Comparison of ENCODE assay signal across 8 mouse cellular contexts in the genomic region with DNA sequence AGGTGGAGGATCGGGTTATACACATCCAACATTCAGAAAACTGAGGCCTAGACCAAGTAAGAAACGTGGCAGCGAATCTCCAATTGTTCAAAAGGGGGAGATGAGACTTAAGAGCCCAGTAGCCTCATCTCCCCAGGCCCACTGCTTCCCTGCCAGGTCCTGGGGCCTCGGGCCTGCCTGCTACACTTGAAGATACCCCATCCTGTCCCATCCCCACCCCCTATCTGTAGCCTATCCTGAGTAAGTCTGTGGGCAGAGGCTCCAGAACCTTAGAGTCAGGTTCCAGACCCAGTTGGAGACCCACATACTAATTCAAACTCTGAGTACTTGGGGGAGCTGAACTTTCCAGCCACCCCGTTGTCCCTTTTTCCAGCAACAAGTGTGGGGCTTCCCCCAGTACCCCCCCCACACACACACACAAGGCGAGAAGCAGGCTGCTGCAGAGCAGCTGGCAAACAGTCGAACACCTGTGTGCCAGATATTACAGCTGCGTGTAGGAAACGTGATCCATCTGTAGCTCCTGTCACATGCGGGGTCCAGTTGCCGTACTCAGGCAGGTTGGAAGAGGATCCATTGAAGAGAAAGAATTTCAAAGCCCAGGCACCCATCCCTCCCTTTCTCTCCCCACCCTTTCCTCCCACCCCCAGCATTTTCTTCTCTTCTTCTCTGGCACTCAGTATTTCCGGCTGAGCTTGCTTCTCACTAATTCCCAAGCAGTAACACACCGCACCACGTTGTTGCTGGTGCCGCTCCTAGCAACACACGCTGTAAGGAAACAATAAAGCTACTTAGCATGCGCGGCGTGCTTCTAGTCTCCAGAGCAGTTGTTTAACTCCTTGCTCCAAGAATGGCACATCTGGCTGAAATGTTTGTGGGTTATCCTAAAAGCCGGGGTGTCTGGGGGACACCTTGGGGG.
A peak's percentile ranks its signal among the peaks of the same experiment; 100 is the strongest.
DNase-seq lines count a peak whose midpoint lies in the region; ATAC-seq and TF ChIP-seq lines count a peak whose summit lies in the region.

No protein-coding gene starts in this region.

- no peaks in the 10 kb centered on the region for H3K36me3 ChIP-seq in embryonic facial prominence, embryonic 10.5 days (replicated peaks)
- no peaks in the 10 kb centered on the region for H3K36me3 ChIP-seq in intestine, postnatal 0 days (ENCODE audit: control insufficient read depth, insufficient read depth)

- WGBS in embryonic facial prominence, embryonic 10.5 days = 36% methylated on average over 20 of the region's 20 CpGs
- WGBS in intestine, postnatal 0 days = 49% methylated on average over 20 of the region's 20 CpGs

- H3K27ac ChIP-seq in embryonic facial prominence, embryonic 10.5 days (replicated peaks) = peak overlapping the region; percentile 70
- H3K27ac ChIP-seq in intestine, postnatal 0 days (ENCODE audit: low read depth, low read length) = no peak overlapping the region

- H3K4me2 ChIP-seq in intestine, postnatal 0 days (replicated peaks; ENCODE audit: low read depth) = peak overlapping the region; percentile 21; the same call in 1 of the 2 replicates

- H3K9ac ChIP-seq in intestine, postnatal 0 days (ENCODE audit: low read depth, low read length) = no peak overlapping the region

- ATAC-seq in intestine, postnatal 0 days = no peak
- ATAC-seq in megakaryocyte progenitor cell, adult 5-6 weeks (replicated peaks; ENCODE audit: poor library complexity) = no peak

- TF ChIP-seq CTCF in intestine, postnatal 0 days (IDR thresholded peaks at IDR 0.05; ENCODE audit: low read depth) = no peak

- intact Hi-C loops in gastrocnemius, postnatal 14 days (cut with DNase I; ENCODE audit: low total_unique reads) = no loop called here

- H3K27me3 ChIP-seq in embryonic facial prominence, embryonic 10.5 days (replicated peaks; ENCODE audit: low read depth, poor library complexity, severe bottlenecking) = no peaks in the 10 kb centered on the region; the same call in 1 of the 2 replicates
- no peaks in the 10 kb centered on the region for H3K27me3 ChIP-seq in intestine, postnatal 0 days (replicated peaks; ENCODE audit: control insufficient read depth, insufficient read depth, low read length)

- no peaks in the 10 kb centered on the region for H3K9me3 ChIP-seq in embryonic facial prominence, embryonic 10.5 days
- no peaks in the 10 kb centered on the region for H3K9me3 ChIP-seq in intestine, postnatal 0 days (ENCODE audit: control insufficient read depth)

- H3K4me1 ChIP-seq in embryonic facial prominence, embryonic 10.5 days = peaks cover 51% of the 10 kb centered on the region
- H3K4me1 ChIP-seq in intestine, postnatal 0 days (replicated peaks; ENCODE audit: control insufficient read depth, insufficient read depth, low read length) = peaks cover 6% of the 10 kb centered on the region; the same call in 1 of the 2 replicates

- peak; percentile 44 for DNase-seq in gastrocnemius, postnatal 14 days
- DNase-seq in gastrocnemius, adult 8-10 months (ENCODE audit: low spot score in 2 of 2) = no peak
- peak; percentile 64 for DNase-seq in embryonic facial prominence, embryonic 10.5 days (ENCODE audit: low spot score)
- DNase-seq in retina, postnatal 1 day = peak; percentile 74
- no peak for DNase-seq in urinary bladder, postnatal 14 days (ENCODE audit: low spot score)
- DNase-seq in testis, postnatal 10 days (ENCODE audit: low spot score) = no peak

- peak overlapping the region; percentile 36; the same call in 1 of the 2 replicates for H3K4me3 ChIP-seq in embryonic facial prominence, embryonic 10.5 days
- no peak overlapping the region for H3K4me3 ChIP-seq in intestine, postnatal 0 days (ENCODE audit: low read depth, low read length)

Comparison
In these comparisons a context has a peak if more than half of its experiments do, and no peak if none do; other contexts are left out.
1. DNase-seq: peak in gastrocnemius, postnatal 14 days (single experiment), embryonic facial prominence, embryonic 10.5 days (single experiment) and retina, postnatal 1 day (single experiment); none in gastrocnemius, adult 8-10 months (0 of 2), urinary bladder, postnatal 14 days (single experiment) and testis, postnatal 10 days (single experiment).